Mouse (Mus musculus) heart, postnatal 10 days (tissue): ENCODE measurements around the gene Ggn. TPM values are rescaled to one million over a fixed set of nuclear protein-coding genes. Genes with fewer than 3 reads are reported as not detected.
"Not testable (repeated sequence)": the region's sequence is repeated elsewhere in the genome, so short reads cannot be mapped to it uniquely, and the experiment has no call there.

Experiments used
- DNase-seq, 2 experiments: peaks; one replicate each; pipeline ENCODE4 v3.0.0; 2021
- intact Hi-C: fragments of 180-260 bp; cut with DNase I; formaldehyde crosslinking; loops from one replicate; pipeline ENCODE4 v1.15.1; 2025
- total RNA-seq, 2 experiments: library from RNA; stranded (reverse); gene quantifications; 2 replicates each; pipeline ENCODE4 v1.2.3; 2021

Gene Ggn
- total RNA-seq, 2 experiments from 2014 or later = 0.55 to 0.57 TPM

GRCm38 (mm10) chr7:29202577-29202976, 32.6 kb downstream of the Ggn start:
- intact Hi-C loops = no loop called here
- DNase-seq = no peak

GRCm38 (mm10) chr7:29211013-29211412, 41.0 kb downstream of the Ggn start:
- intact Hi-C loops, DNase-seq: not testable (repeated sequence)

GRCm38 (mm10) chr7:29211415-29212198, 41.6 kb downstream of the Ggn start:
- DNase-seq = peak; percentile 88 to 89
- intact Hi-C loops = no loop called here

DNA sequence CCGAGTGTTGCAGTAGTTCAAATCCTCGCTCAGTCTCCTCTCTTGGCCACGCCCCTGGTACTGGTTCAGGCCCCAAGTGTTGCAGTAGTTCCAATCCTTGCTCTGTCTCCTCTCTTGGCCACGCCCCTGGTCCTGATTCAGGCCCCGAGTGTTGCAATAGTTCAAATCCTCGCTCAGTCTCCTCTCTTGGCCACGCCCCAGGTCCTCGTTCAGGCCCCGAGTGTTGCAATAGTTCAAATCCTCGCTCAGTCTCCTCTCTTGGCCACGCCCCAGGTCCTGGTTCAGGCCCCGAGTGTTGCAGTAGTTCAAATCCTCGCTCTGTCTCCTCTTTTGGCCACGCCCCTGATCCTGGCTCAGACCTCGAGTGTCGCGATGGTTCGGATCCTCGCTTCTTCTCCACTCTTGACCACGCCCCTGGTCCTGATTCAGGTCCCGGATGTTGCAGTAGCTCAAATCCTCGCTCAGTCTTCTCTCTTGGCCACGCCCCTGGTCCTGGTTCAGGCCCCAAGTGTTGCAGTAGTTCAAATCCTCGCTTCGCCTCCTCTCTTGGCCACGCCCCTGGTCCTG, 42.3 kb downstream of the Ggn start:
- DNase-seq = peak in 1 of 2 experiments; percentile 17

GRCm38 (mm10) chr7:29212775-29213560, 43.0 kb downstream of the Ggn start:
- intact Hi-C loops, DNase-seq: not testable (repeated sequence)

More for the DNA sequence above, 42.3 kb downstream of the Ggn start:
- intact Hi-C loops = no loop called here

GRCm38 (mm10) chr7:29213675-29214082, 43.7 kb downstream of the Ggn start, which contains the start of gene Catsperg1:
Gene Catsperg1, minus strand, starts transcription at chr7:29214035.
- DNase-seq = no peak
- intact Hi-C loops = no loop called here

GRCm38 (mm10) chr7:29214236-29214635, 44.2 kb downstream of the Ggn start:
- intact Hi-C loops = no loop called here
- DNase-seq = no peak

GRCm38 (mm10) chr7:29214846-29215245, 44.8 kb downstream of the Ggn start:
- no peak for DNase-seq

More at GRCm38 (mm10) chr7:29214846-29215245, 44.8 kb downstream of the Ggn start:
- intact Hi-C loops = no loop called here

Other genes starting within 250 kb of the Ggn start
- 100 to 1,000 TPM; 173 to 174 TPM for gene Actn4, start 207.9 kb upstream of the Ggn start, total RNA-seq
- gene Eif3k, start 188.3 kb upstream of the Ggn start, total RNA-seq = 100 to 1,000 TPM; 185 to 188 TPM
- gene Map4k1, start 188.2 kb upstream of the Ggn start, total RNA-seq = 1 to 10 TPM; 2.0 to 2.2 TPM
- under 1 TPM in 1 of 2 experiments, not detected in 1; 0.07 TPM for gene Ryr1, start 45.0 kb upstream of the Ggn start, total RNA-seq
- 1 to 10 TPM; 1.1 to 2.1 TPM for gene Rasgrp4, start 35.4 kb upstream of the Ggn start, total RNA-seq
- gene Fam98c, start 14.0 kb upstream of the Ggn start, total RNA-seq = 10 to 100 TPM; 13.7 to 15.4 TPM
- gene Spred3, start 201 bp downstream of the Ggn start, total RNA-seq = 1 to 10 TPM; 1.9 to 2.2 TPM
- gene Psmd8, start 10.5 kb downstream of the Ggn start, total RNA-seq = 100 to 1,000 TPM; 173 to 179 TPM
- under 1 TPM; 0.45 to 0.67 TPM for gene Catsperg1, start 43.8 kb downstream of the Ggn start, total RNA-seq
- gene Kcnk6, start 62.3 kb downstream of the Ggn start, total RNA-seq = 1 to 10 TPM; 4.2 to 5.8 TPM
- gene Yif1b, start 68.1 kb downstream of the Ggn start, total RNA-seq = 10 to 100 TPM; 72.9 to 75.1 TPM
- 1 to 10 TPM; 2.6 to 3.5 TPM for gene 2200002D01Rik, start 78.3 kb downstream of the Ggn start, total RNA-seq
- gene Spint2, start 111.7 kb downstream of the Ggn start, total RNA-seq = 10 to 100 TPM; 53.3 to 62.7 TPM
- 10 to 100 TPM; 21.2 to 27.8 TPM for gene Ppp1r14a, start 119.1 kb downstream of the Ggn start, total RNA-seq
- gene Dpf1, start 133.7 kb downstream of the Ggn start, total RNA-seq = 1 to 10 TPM in 1 of 2 experiments, under 1 TPM in 1; 0.45 to 2.1 TPM